Mouse (Mus musculus): ENCODE results near the gene Slc35e3. TPM values are rescaled to one million over a fixed set of nuclear protein-coding genes. Genes with fewer than 3 reads are reported as not detected.

Gene Slc35e3
- total RNA-seq (2015; ENCODE audit: low replicate concordance) (0.38 and 0.84 TPM in 2 replicates), total RNA-seq (2017; ENCODE audit: low replicate concordance) (0.43 and 1.1 TPM in 2 replicates)

GRCm38 (mm10) chr10:117746297-117746883, at the start of gene Slc35e3:
Slc35e3 (minus strand) TSS chr10:117746365.
- ATAC-seq (replicated peaks; ENCODE audit: low FRiP score, poor library complexity, severe bottlenecking): peak; percentile 96

DNA sequence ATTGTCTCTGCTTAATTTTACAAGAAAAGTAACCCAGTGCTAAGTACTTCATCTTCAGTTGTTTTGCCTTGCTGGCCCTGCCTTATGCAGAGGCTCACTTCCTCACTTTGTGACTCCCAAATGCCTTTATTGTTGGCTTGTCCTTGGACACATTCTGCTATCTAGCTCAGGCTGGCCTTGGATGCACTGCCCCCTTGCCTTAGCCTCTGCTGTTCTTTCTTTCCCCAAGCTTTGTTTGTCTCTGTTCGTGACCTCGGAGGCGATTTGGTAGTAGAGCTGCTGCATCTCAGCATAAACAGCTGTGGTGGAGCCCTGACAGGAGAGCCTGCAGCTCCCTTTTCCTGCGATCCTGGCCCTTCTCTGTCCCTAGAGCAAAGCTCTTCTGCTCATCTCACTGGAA, 49.0 kb upstream of the Slc35e3 start:
- no peak for ATAC-seq (replicated peaks; ENCODE audit: low FRiP score, poor library complexity, severe bottlenecking)

- ATAC-seq (replicated peaks; ENCODE audit: low FRiP score, poor library complexity, severe bottlenecking): no peak
Measured at GRCm38 (mm10) chr10:117793436-117794030, 47.4 kb upstream of the Slc35e3 start.

DNA sequence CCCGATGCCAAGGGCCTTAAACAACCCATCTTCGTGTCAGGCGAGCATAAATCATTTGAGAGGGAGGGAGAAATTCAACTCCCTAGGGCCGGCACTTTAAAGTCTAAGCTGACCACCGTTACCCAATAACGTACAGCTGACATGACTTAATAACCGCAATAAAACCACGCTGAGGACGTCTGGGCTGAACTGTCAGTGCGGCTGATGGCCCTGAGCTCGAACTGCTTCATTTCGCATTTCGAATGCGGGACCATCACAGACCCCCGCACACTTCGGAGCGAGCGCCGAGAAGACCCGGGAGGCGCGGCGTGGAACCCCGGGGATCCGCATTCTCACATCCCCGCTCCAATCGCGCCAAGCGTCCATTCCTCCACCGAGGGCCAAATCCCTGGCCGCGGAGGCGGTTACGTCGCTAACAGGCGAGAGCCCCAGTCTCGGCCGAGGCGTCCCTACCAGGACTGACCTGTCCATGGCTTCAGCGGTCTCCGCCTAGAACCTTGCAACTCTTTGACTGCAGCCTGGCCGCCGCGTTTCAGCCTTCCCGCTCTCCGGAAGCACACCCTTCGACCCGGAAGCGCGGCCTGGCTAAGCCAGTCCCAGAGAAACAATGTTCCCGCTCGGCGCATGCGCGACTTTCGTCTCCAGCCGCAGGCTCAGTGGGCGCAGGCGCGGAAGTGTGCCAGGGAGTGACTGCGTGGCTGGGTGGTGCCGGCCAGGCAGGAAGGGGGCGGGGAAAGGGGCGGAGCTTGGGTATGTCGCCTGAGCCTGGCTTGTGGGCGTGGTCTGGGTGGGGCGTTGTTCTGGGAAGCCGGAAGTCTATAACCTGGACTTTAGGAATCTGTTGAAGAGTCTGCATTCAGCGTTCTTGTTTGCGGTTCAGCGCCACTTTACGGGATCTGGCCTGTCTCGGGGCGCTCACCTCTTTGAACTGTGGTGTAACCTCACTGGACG, 46.3 kb upstream of the Slc35e3 start, which contains the start of gene Nup107:
TSS of gene Nup107 (minus strand) at position 565 of the 951 bp plus-strand sequence.
- ATAC-seq (replicated peaks; ENCODE audit: low FRiP score, poor library complexity, severe bottlenecking): peak; percentile 94

DNA sequence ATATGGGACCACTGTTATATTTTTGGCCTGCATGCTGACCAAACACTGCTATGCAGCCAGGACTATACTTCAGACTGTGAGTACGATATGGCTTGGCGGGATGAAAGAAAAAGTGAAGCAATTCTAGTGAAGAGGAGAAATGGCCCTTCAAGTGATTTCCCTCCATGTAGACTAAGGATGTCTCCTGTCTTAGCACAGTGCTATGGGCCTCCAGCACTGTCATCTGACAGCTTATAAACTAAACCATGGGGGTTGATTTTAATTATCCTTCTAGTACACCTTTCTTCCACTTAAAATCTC, 45.0 kb upstream of the Slc35e3 start:
- ATAC-seq (replicated peaks; ENCODE audit: low FRiP score, poor library complexity, severe bottlenecking): no peak

GRCm38 (mm10) chr10:117790421-117791170, 44.4 kb upstream of the Slc35e3 start:
- ATAC-seq (replicated peaks; ENCODE audit: low FRiP score, poor library complexity, severe bottlenecking): no peak

GRCm38 (mm10) chr10:117790011-117790410, 43.8 kb upstream of the Slc35e3 start:
- ATAC-seq (replicated peaks; ENCODE audit: low FRiP score, poor library complexity, severe bottlenecking): no peak

DNA sequence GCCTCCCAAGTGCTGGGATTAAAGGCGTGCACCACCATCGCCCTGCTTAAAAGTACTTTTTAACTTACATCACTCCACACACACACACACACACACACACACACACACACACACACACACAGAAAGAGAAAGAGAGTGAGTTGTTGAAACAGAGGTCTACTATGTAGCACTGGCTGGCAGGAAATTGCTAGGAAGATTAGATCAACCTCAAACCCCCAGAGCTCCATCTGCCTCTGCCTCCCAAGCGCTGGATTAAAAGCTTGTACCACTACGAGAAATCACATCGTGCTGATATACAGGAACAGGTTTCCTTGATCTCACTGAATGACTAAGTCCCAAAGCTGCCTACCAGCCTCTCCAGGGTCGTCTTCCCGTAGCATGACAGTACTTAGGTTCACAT, 38.5 kb upstream of the Slc35e3 start:
- ATAC-seq (replicated peaks; ENCODE audit: low FRiP score, poor library complexity, severe bottlenecking): no peak

- ATAC-seq (replicated peaks; ENCODE audit: low FRiP score, poor library complexity, severe bottlenecking): no peak
Measured at GRCm38 (mm10) chr10:117783786-117784420, 37.7 kb upstream of the Slc35e3 start.

- ATAC-seq (replicated peaks; ENCODE audit: low FRiP score, poor library complexity, severe bottlenecking): no peak
Measured at GRCm38 (mm10) chr10:117782491-117783260, 36.5 kb upstream of the Slc35e3 start.

- no peak for ATAC-seq (replicated peaks; ENCODE audit: low FRiP score, poor library complexity, severe bottlenecking)
Measured at GRCm38 (mm10) chr10:117782056-117782455, 35.9 kb upstream of the Slc35e3 start.

DNA sequence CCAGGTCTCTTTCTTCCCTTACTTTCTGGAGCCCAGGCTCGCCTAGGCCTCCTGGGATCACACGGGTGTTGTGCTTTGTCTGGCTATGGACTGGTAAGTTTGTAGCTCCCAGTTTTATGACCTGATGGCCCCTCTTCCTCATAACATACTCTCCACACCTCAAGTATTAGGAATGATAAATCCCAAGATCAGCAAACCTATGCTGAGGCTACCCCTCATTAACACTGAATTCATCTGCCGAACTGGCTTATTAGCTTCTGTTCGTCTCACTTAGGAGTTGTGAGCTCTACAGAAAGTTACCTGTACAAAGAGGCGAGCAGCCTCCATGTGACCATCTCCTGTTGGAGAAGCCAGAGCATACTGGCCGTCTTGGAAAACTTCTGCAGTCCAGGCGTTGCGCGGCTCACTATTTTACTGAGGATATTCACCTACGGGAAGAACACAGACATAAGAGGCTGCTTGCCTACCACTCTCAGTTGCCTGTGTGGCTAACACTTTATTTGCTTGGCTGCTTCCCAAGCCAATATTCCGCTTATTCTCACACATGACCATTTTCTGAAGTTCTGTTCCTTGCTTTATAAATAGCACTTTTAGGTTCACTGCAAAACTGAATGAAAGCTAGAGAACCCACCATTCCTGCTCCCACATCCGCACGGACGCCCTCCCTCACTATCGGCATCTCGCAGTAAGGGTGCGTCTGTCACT, 35.0 kb upstream of the Slc35e3 start:
- no peak for ATAC-seq (replicated peaks; ENCODE audit: low FRiP score, poor library complexity, severe bottlenecking)

GRCm38 (mm10) chr10:117780306-117780911, 34.2 kb upstream of the Slc35e3 start:
- no peak for ATAC-seq (replicated peaks; ENCODE audit: low FRiP score, poor library complexity, severe bottlenecking)

DNA sequence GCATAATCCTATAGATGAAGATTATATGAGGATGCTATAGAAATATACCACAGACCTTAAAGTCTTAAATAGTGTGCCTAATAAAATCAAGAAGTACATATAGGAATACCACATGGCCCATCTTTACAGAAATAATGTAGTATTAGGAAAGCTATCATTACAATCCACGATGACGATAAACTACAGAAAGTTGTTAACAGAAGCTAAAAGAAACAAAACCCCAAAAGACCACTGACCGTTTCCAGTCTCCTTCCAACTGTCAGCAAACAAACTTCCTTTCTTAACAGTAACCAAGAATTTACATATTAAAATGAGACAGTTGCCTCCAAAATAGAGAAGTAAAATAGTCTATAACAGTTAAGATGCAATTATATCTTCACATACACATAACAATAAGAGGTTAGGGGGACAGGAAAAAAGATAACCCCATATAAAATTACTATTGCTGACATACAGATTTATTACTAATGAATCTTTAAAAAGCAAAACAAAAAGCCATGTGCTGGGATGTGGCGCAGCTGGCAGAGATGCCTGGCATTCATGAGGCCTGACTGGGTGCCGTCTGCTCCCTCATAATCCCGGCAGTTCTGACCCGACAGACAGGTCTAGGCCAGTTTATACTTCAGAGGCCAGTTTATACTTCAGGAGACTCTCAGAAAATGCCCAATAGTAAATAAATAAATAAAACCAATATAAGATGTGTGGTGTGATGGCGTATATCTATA, 33.6 kb upstream of the Slc35e3 start:
- ATAC-seq (replicated peaks; ENCODE audit: low FRiP score, poor library complexity, severe bottlenecking): no peak

DNA sequence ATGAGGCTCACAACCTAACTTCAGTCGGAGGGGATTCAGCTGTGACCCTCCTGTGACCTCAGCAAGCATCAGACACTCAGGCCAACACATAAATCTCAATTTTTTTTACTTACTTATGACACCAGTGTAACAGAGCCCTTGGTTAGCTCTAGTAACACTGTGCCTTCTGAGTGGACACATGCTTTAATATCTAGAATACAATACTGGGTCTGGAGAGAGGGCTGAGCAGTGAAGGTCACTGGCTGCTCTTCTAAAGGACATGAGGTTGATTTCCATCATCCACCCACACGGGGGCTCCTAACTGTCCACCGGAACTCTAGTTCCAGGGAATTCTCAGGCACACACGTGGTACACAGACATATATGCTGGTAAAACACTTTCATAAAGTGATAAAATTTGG, 32.8 kb upstream of the Slc35e3 start:
- no peak for ATAC-seq (replicated peaks; ENCODE audit: low FRiP score, poor library complexity, severe bottlenecking)

DNA sequence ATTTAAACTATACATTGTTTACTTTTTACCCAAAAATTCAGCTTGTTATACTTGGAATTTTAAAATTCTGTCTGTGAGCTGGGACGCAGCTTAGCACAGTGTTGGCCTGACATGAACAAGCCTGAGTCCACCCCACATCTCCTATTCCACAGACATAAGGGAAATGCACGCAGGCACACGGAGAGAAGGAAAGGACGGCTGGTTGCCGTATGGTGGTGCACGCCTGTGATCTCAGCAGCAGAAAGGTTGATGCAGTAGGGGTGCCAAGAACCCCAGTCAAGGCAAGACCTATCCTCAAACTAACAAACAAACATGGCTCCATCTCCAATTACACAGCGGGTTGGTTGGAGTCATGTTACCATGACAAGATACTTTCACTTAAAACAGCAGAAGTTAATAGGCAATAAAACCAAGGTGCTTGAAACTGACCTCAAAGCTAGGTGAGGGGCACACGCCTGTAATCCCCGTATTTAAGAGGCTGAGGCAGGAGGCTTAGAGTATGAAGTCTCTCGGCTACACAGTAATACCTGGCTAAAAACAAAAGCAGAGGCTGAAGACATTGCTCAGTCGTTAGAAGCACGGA, 32.3 kb upstream of the Slc35e3 start:
- no peak for ATAC-seq (replicated peaks; ENCODE audit: low FRiP score, poor library complexity, severe bottlenecking)

Data from erythroblast, adult 5-6 weeks (primary cell).